Mouse (Mus musculus) intestine, embryonic 14.5 days (tissue): Measurements from ENCODE around the gene Npy5r. TPM values are rescaled to one million over a fixed set of nuclear protein-coding genes. Genes with fewer than 3 reads are reported as not detected.

Source experiments
- ATAC-seq: fragments of 200-750 bp; cut with Nextera tagmentation; replicated peaks from 2 replicates; pipeline ENCODE4 v1.8.0; 2017; ENCODE audit warnings: low read depth, moderate number of reproducible peaks, moderate TSS enrichment, moderate library complexity; ENCODE audit not compliant: low FRiP score, low TSS enrichment
- DNase-seq: peaks from one replicate; pipeline ENCODE4 v3.0.0-alpha.2; 2018; ENCODE audit warnings: low spot score
- H3K27ac ChIP-seq: fragments of 300-500 bp; sonication (generic); 2 replicates; pipeline ENCODE4 v1.5.1; 2014; ENCODE audit warnings: low read depth, mild to moderate bottlenecking, control low read depth
- H3K27me3 ChIP-seq: fragments of 300-500 bp; sonication (generic); replicated peaks from 2 replicates; pipeline ENCODE4 v1.6.1; 2014; ENCODE audit warnings: low read length, control low read depth; ENCODE audit not compliant: control insufficient read depth, insufficient read depth
- H3K36me3 ChIP-seq: fragments of 300-500 bp; sonication (generic); 2 replicates; pipeline ENCODE4 v1.6.1; 2014; ENCODE audit warnings: low read length, control low read depth; ENCODE audit not compliant: control insufficient read depth, insufficient read depth
- H3K4me1 ChIP-seq: fragments of 300-500 bp; sonication (generic); replicated peaks from 2 replicates; pipeline ENCODE4 v1.6.1; 2014; ENCODE audit warnings: low read length, control low read depth, mixed read lengths; ENCODE audit not compliant: control insufficient read depth, insufficient read depth
- H3K4me2 ChIP-seq: fragments of 300-500 bp; sonication (generic); 2 replicates; pipeline ENCODE4 v1.6.1; 2014; ENCODE audit warnings: low read length
- H3K4me3 ChIP-seq: fragments of 300-500 bp; sonication (generic); 2 replicates; pipeline ENCODE4 v1.5.1; 2014; ENCODE audit warnings: low read depth, low read length, control low read depth, mixed read lengths
- H3K9ac ChIP-seq: fragments of 300-500 bp; sonication (generic); 2 replicates; pipeline ENCODE4 v1.6.1; 2014; ENCODE audit warnings: mild to moderate bottlenecking, low read length
- H3K9me3 ChIP-seq: fragments of 300-500 bp; sonication (generic); 2 replicates; pipeline ENCODE4 v1.6.1; 2016; ENCODE audit warnings: low read length, control low read depth; ENCODE audit not compliant: control insufficient read depth
- WGBS: fragments of 180-500 bp; shearing (Covaris S2); extraction: QIAGEN DNeasy Blood & Tissue Kit; methylation state at CpG from one replicate; pipeline ENCODE4 v1.1.7; 2014; 5-methylcytosine and 5-hydroxymethylcytosine counted together
- polyA plus RNA-seq: library from polyadenylated mRNA; unstranded; fragments of >200 nt; fragmentation: Nextera tagmentation; extraction: Ambion mirVana; gene quantifications from 2 replicates; pipeline ENCODE4 v1.2.1, GENCODE M21; 2014

The Npy5r gene
- polyA plus RNA-seq, 1 experiment from 2014 or later, result 0.14 TPM

DNA sequence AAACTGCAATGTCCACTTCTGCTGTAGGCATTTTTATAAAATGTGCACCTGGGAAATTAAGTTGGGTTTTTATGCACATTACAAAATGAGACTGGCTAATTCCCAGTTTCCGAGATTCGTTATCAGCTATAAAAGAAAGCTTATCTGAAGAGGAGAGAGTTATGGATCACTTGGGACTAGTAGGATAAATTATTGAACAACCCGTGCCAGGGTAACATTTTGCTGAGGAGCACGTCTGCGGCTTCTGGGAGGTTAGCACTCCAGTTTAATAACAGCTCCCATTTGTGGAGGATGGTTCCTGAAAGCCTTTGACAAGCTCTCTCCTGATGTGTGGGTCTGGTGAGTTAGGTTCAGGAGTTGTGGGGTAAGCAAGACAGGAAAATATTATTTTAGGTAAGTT, 2.5 kb upstream of the Npy5r start:
- Histone ChIP-seq H3K4me2 (no peak overlapping the region), H3K9me3 (no peaks in the 10 kb centered on the region), H3K4me3 (no peak overlapping the region), H3K27ac (no peak overlapping the region), H3K27me3 (peaks cover 16% of the 10 kb centered on the region), H3K4me1 (no peaks in the 10 kb centered on the region), H3K36me3 (no peaks in the 10 kb centered on the region), H3K9ac (no peak overlapping the region)
- DNase-seq, result no peak
- ATAC-seq, result no peak
- WGBS, result 63% methylated on average over 5 of the region's 5 CpGs

- Histone ChIP-seq H3K27ac (no peak overlapping the region), H3K9ac (no peak overlapping the region), H3K4me3 (no peak overlapping the region), H3K9me3 (no peaks in the 10 kb centered on the region), H3K4me1 (no peaks in the 10 kb centered on the region), H3K36me3 (no peaks in the 10 kb centered on the region), H3K4me2 (no peak overlapping the region), H3K27me3 (peaks cover 16% of the 10 kb centered on the region)
- ATAC-seq, result no peak
- no peak for DNase-seq
- WGBS, result 55% methylated on average over 4 of the region's 4 CpGs
Measured at GRCm38 (mm10) chr8:66688799-66689198, 871 bp upstream of the Npy5r start.

- WGBS, result 46% methylated on average over 6 of the region's 6 CpGs
- H3K4me2 ChIP-seq, result peak overlapping the region; percentile 66; the same call in 1 of the 2 replicates
- H3K9me3 ChIP-seq, result no peaks in the 10 kb centered on the region
- H3K27me3 ChIP-seq, result peaks cover 16% of the 10 kb centered on the region
- H3K4me1 ChIP-seq, result no peaks in the 10 kb centered on the region
- ATAC-seq, result no peak
- no peak for DNase-seq
- H3K27ac ChIP-seq, result no peak overlapping the region
- no peaks in the 10 kb centered on the region for H3K36me3 ChIP-seq
- no peak overlapping the region for H3K4me3 ChIP-seq
- no peak overlapping the region for H3K9ac ChIP-seq
Measured at GRCm38 (mm10) chr8:66688395-66688794, 467 bp upstream of the Npy5r start.

DNA sequence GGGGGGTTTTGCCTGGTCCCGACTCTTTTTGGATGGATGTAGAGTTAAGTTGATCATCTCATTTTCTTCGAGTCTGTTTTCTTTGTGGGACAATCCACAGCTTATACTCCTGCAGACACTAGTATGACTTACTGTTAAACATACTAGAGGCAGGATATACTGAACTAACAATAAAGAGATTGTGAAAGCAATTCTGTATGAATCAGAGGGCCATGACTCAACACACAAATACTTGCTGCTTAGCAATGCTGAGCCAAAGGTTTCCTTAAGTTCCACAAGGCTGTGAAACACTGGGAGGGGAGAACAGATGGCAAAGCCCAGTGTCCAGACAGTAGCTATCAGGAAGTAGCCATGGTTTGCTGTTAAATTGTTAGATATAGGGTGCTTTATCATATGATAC, 6.7 kb downstream of the Npy5r start:
- Histone ChIP-seq H3K27ac (no peak overlapping the region), H3K4me1 (no peaks in the 10 kb centered on the region), H3K27me3 (no peaks in the 10 kb centered on the region), H3K36me3 (no peaks in the 10 kb centered on the region), H3K9ac (no peak overlapping the region), H3K9me3 (no peaks in the 10 kb centered on the region), H3K4me2 (no peak overlapping the region), H3K4me3 (no peak overlapping the region)
- DNase-seq (no peak), ATAC-seq (no peak)
- WGBS, result 78% methylated on average over 2 of the region's 2 CpGs

- Histone ChIP-seq H3K4me2 (no peak overlapping the region), H3K27me3 (no peaks in the 10 kb centered on the region), H3K36me3 (no peaks in the 10 kb centered on the region), H3K9ac (no peak overlapping the region), H3K4me3 (no peak overlapping the region), H3K9me3 (no peaks in the 10 kb centered on the region), H3K4me1 (no peaks in the 10 kb centered on the region), H3K27ac (no peak overlapping the region)
- DNase-seq (no peak), ATAC-seq (no peak)
- WGBS, result 79% methylated on average over 1 of the region's 1 CpGs
Measured at GRCm38 (mm10) chr8:66630721-66631120, 57.2 kb downstream of the Npy5r start.

Other genes starting within 250 kb of the Npy5r start
- 15.9 and 18.4 TPM in 2 replicates for gene Tma16, start 201.6 kb downstream of the Npy5r start, polyA plus RNA-seq
- not detected in 2 replicates for gene Tktl2, start 176.4 kb downstream of the Npy5r start, polyA plus RNA-seq
- gene Npy1r, start 9.1 kb upstream of the Npy5r start, polyA plus RNA-seq, result 2.0 and 2.1 TPM in 2 replicates
- 4.1 and 5.2 TPM in 2 replicates for gene Naf1, start 172.1 kb upstream of the Npy5r start, polyA plus RNA-seq